Mouse (Mus musculus) adrenal gland, postnatal 36 days (tissue): ENCODE measurements around the gene Cdkl4. TPM values are rescaled to one million over a fixed set of nuclear protein-coding genes. Genes with fewer than 3 reads are reported as not detected.
A peak's percentile ranks its signal among the peaks of the same experiment; 100 is the strongest.
"Not testable (repeated sequence)": the region's sequence is repeated elsewhere in the genome, so short reads cannot be mapped to it uniquely, and the experiment has no call there.

Experiments
- DNase-seq, 2 experiments: peaks; one replicate each; pipeline ENCODE4 v3.0.0; 2021; ENCODE audit warnings: mixed read lengths in 1 of 2
- total RNA-seq, 2 experiments: library from RNA; stranded (reverse); gene quantifications; 2 replicates each; pipeline ENCODE4 v1.2.3; 2021

Cdkl4 gene
- total RNA-seq, 2 experiments from 2014 or later: 0.20 TPM; not detected in 1

DNA sequence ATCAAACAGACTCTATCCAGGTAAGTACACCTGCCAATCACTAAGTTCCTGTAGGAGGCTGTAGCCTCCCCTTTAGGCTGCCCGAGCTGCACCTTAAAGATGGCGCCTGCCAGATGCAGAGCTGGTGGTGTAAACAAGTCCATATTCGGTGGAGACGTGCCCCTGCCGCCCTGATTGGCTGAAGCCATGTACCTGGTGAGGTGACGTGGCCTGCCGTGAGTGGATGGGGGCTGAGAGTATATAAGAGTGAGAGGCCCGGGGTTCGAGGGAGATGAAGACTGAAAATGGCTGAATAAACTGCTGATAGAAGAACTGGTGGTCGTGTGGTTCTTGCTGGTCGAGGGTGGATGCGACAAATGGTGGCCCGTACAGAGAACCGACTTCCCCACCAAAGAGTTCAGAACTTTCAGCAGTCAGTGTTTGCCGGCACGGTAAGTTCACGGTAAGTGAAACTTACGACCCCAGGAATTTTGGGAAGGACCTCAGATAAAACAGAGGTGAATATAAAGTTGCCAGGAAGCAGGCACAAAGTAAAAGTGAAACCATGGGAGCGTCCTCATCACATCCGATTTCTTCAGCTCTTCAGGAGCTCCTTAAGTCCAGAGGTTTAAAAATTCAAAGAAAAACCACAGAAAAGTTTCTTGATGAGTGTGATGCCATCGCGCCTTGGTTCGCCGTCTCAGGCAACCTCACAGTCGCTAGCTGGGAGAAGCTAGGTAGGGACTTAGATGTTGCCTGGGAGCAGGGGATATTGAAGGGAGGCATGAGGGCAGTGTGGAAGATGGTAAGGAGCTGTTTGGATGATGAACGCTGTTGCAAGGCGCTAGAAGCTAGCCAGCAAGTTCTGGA lies 13.6 kb downstream of the Cdkl4 start:
- DNase-seq: not testable (repeated sequence)

GRCm38 (mm10) chr17:80562792-80563191 lies 14.8 kb downstream of the Cdkl4 start:
- DNase-seq: no peak

- peak; percentile 61 to 81 for DNase-seq
Observed at GRCm38 (mm10) chr17:80560669-80561401, 16.8 kb downstream of the Cdkl4 start.

- DNase-seq: no peak
Observed at GRCm38 (mm10) chr17:80559745-80560144, 17.9 kb downstream of the Cdkl4 start.

- DNase-seq: peak; percentile 53 to 68
Observed at GRCm38 (mm10) chr17:80559050-80559449, 18.6 kb downstream of the Cdkl4 start.

DNA sequence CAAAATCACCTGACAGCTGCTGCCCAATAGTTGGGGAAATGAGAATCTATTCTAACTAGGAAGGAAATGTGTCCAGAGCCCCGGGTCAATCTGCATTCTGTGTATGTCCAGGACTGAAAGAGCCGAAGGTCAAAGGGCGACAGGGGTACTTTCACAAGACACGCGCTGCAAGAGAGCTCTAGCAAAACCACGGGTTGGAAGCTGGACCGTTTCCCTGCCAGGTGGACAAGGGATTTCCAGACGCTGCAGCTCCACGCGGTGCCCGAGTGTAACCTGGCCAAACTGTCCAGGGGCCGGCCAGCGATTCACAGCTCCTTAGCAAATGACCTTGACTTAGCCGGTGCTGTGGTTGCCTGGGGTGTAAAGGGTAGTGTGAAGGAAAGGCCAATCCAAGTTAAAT lies 19.0 kb downstream of the Cdkl4 start:
- no peak for DNase-seq

DNA sequence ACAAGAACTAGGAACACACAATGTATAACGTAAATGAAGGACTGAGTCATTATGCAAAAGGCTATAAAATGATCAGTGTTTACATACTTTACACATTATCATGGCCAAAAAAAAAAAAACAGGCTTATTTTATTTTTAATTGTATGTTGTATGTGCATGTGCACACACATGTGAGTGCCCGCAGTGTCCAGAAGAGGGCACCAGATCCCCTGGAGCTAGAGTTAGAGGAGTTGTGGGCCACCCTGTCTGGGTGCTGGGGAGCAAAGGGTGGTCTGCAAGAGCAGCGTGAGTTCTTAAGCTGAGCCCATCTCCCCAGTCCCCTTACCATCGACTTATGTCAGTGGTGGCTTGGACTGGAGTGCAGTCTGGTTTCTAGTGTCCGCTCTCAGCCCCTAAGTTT lies 20.2 kb downstream of the Cdkl4 start:
- DNase-seq: no peak

DNA sequence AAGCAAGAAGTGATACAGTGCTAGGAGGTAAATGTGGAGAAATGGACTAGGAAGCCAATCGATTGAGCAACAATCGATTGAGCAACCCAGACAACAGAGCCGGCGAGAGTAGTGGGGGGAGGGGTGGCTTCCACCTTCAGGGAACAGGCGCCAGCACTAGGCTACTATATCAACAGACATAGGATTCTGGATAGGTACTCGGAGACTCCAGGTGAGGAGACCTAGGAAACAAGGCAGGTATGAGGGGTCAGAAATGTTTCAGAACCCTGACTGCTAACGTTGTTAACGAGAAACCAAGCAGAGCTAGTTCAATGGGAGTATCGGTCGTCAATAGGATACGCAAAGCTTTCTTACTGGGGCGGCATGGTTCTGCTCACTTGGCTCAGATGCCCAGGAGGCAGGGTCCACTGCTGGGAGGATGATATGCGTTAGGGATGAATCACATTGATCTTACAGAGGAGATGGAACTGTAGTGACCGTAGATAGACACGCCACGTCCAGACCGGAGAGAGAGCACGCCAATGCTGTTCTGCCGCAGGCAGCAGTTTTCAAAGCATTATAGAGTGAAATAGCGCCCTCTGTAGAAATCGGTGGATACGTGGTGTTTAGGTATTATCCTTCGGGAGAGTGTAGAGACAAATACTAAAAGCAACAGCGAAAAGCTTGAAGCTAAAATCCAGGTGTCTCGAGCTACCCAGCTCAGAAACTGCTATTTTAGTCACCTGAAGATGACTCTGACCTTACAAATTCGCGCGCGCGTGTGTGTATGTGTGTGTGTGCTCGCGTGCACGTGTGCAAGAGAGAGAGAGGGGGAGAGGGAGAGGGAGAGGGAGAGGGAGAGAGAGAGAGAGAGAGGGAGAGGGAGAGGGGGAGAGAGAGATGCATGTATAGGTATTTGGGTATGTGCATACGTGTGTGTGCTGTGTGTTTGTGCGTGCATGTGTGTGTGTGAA lies 24.0 kb downstream of the Cdkl4 start:
- DNase-seq: peak; percentile 81 to 91

- no peak for DNase-seq
Observed at GRCm38 (mm10) chr17:80552653-80553052, 25.0 kb downstream of the Cdkl4 start.

GRCm38 (mm10) chr17:80550981-80551380 lies 26.6 kb downstream of the Cdkl4 start:
- DNase-seq: no peak

DNA sequence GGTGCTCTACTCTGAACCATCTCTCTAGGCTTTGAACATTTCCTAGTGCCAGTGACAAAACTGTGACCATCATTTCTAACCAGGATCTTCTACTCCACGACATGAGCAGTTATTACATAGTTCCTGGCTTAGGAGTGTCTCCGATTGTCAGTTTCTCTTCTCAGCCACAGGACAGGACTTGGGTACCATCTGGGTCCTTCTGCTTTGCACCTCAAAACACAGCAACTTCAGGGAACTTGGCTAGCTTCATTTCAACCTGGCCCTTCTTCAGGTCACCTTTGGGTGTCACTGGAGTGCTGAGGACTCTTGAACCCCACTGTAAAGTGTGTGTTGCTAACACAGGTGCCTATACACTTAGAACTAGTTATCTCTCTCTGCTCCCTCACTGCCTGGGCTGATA lies 30.8 kb downstream of the Cdkl4 start:
- DNase-seq: no peak

DNA sequence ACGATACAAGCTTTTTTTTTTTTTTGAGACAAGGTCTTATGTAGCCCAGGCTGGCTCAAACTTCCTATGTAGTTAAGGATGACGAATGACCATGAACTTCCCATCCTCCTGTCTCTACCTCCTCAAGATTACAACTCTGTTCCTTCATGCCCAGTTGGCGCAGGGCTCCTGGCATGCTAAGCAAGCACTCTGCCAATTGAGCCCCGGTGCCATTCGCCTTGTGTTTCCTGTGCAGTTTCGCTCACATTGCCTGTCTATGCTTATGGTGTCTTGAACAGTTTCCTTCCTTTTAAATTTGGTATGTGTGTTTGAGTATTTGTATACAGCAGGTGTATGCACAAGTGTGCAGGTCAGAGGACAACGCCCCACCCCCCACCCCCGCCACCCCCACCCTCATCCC lies 31.4 kb downstream of the Cdkl4 start:
- DNase-seq: no peak

GRCm38 (mm10) chr17:80543646-80544045 lies 34.0 kb downstream of the Cdkl4 start:
- DNase-seq: no peak

DNA sequence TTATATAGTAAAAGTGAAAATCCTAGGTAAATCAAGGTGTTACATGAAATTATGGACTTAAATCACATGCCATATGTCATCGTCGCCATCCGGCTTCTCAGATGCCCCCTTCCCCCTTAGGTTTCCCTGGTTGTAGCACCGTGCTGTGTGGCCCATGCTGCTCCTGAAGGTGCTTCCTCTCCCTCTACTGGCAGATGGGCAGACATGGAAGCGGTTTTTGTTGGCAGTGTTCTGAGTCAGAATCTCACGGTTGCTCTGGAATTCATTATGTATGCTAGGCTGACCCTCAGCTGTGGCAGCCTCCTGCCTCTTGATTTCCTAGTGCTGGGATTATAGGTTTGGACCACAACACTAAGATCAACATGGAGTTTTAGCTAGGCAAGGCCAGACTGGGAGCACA lies 40.5 kb downstream of the Cdkl4 start:
- DNase-seq: no peak

GRCm38 (mm10) chr17:80535633-80536032 lies 42.0 kb downstream of the Cdkl4 start:
- peak in 1 of 2 experiments; percentile 23 for DNase-seq

DNA sequence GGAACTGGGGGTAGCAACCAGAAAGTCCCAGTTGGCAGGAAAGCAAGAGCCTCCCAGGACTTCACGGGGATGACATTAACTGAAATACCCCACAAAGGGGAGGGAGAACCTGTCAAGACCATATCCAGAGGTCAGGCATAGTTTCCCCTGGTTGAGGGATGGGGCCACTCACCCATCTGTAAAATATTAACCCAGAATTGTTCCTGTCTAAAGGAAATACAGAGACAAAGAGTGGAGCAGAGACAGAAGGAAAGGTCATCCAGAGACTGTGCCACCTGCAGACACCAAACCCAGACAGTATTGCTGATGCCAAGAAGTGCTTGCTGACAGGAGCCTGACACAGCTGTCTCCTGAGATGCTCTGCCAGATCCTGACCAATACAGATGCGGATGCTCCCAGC lies 46.3 kb downstream of the Cdkl4 start:
- not testable (repeated sequence) for DNase-seq

- DNase-seq: no peak
Observed at GRCm38 (mm10) chr17:80523231-80523630, 54.4 kb downstream of the Cdkl4 start.

GRCm38 (mm10) chr17:80522229-80522556 lies 55.4 kb downstream of the Cdkl4 start:
- no peak for DNase-seq

- DNase-seq: no peak
Observed at GRCm38 (mm10) chr17:80521521-80522228, 55.9 kb downstream of the Cdkl4 start.

DNA sequence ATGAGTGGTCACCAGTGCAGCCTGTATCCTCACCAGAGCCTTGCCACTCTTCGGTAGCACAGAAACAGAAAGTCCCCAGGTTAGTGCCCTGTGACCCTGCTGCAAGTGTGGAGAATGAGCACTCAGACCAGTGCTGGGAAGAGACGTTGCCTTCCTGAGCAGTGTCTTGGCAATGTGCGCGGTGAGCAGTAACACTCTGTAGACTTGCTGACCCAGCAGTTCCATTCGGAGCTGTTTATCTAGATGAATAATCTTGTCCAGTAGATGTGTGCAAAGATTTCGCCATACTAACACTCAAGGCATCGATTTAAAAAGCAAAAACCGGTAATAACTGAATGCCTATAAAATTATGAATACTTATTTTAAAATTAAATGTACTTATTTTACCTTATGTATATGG lies 57.1 kb downstream of the Cdkl4 start:
- no peak for DNase-seq

GRCm38 (mm10) chr17:80518811-80519210 lies 58.8 kb downstream of the Cdkl4 start:
- DNase-seq: peak in 1 of 2 experiments; percentile 20

DNA sequence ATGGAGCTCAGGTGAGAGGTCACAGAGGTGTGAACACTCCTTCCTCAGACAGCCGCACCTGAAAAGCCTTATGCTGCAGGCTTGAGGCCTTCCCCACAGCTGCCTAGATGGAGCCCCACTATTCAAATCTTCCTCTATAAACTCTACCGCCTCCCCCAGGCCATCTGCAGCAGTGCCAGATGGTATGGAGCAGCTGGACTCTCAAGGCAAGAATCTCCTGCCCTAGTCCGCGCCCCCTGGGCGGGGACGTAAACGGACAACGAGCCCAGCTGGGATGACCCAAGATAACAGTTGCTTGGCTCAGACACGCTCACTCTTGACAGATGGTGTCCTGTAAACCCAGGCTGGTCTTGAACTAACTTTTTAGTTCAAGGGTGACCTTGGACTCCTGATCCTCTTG lies 60.4 kb downstream of the Cdkl4 start:
- no peak for DNase-seq
